Mouse (Mus musculus): ENCODE results near the gene Hoxd11. TPM values are rescaled to one million over a fixed set of nuclear protein-coding genes. Genes with fewer than 3 reads are reported as not detected.

The Hoxd11 gene
- polyA plus RNA-seq, 1 experiment from 2014 or later = not detected

GRCm38 (mm10) chr2:74702820-74703219, 23.5 kb downstream of the Hoxd11 start:
- H3K9ac ChIP-seq (ENCODE audit: low read length) = no peak overlapping the region
- 10% methylated on average over 6 of the region's 6 CpGs for WGBS
- DNase-seq (ENCODE audit: low spot score) (no peak), ATAC-seq (no peak)
- H3K4me1 ChIP-seq (ENCODE audit: control insufficient read depth, insufficient read depth, low read length) = peaks cover 10% of the 10 kb centered on the region; the same call in 1 of the 2 replicates
- no peak overlapping the region for H3K27ac ChIP-seq (ENCODE audit: low read depth, low read length)
- H3K4me3 ChIP-seq (ENCODE audit: low read depth, low read length) = no peak overlapping the region
- no peaks in the 10 kb centered on the region for H3K36me3 ChIP-seq (ENCODE audit: control insufficient read depth, insufficient read depth, low read length)
- no peaks in the 10 kb centered on the region for H3K9me3 ChIP-seq (replicated peaks; ENCODE audit: control insufficient read depth, low read length)
- no peak overlapping the region for H3K4me2 ChIP-seq (ENCODE audit: low read length)
- peaks cover 96% of the 10 kb centered on the region for H3K27me3 ChIP-seq (replicated peaks; ENCODE audit: control insufficient read depth, insufficient read depth, low read length)

GRCm38 (mm10) chr2:74703317-74703716, 24.0 kb downstream of the Hoxd11 start:
- Histone ChIP-seq H3K27me3 (replicated peaks; ENCODE audit: control insufficient read depth, insufficient read depth, low read length) (peaks cover 96% of the 10 kb centered on the region), H3K4me1 (ENCODE audit: control insufficient read depth, insufficient read depth, low read length) (peaks cover 5% of the 10 kb centered on the region; the same call in 1 of the 2 replicates), H3K4me3 (ENCODE audit: low read depth, low read length) (no peak overlapping the region), H3K4me2 (ENCODE audit: low read length) (no peak overlapping the region), H3K27ac (ENCODE audit: low read depth, low read length) (no peak overlapping the region), H3K9ac (ENCODE audit: low read length) (no peak overlapping the region), H3K36me3 (ENCODE audit: control insufficient read depth, insufficient read depth, low read length) (no peaks in the 10 kb centered on the region), H3K9me3 (replicated peaks; ENCODE audit: control insufficient read depth, low read length) (no peaks in the 10 kb centered on the region)
- 2% methylated on average over 10 of the region's 10 CpGs for WGBS
- ATAC-seq (no peak), DNase-seq (ENCODE audit: low spot score) (no peak)

- Histone ChIP-seq H3K27ac (ENCODE audit: low read depth, low read length) (no peak overlapping the region), H3K4me2 (ENCODE audit: low read length) (no peak overlapping the region), H3K4me3 (ENCODE audit: low read depth, low read length) (no peak overlapping the region), H3K4me1 (ENCODE audit: control insufficient read depth, insufficient read depth, low read length) (peaks cover 4% of the 10 kb centered on the region; the same call in 1 of the 2 replicates), H3K9me3 (replicated peaks; ENCODE audit: control insufficient read depth, low read length) (no peaks in the 10 kb centered on the region), H3K36me3 (ENCODE audit: control insufficient read depth, insufficient read depth, low read length) (no peaks in the 10 kb centered on the region), H3K9ac (ENCODE audit: low read length) (no peak overlapping the region), H3K27me3 (replicated peaks; ENCODE audit: control insufficient read depth, insufficient read depth, low read length) (peaks cover 96% of the 10 kb centered on the region)
- no peak for DNase-seq (ENCODE audit: low spot score)
- ATAC-seq = no peak
- under 1% methylated on average over 26 of the region's 26 CpGs for WGBS
Observed at GRCm38 (mm10) chr2:74703720-74704392, 24.5 kb downstream of the Hoxd11 start.

GRCm38 (mm10) chr2:74704393-74704998, 25.1 kb downstream of the Hoxd11 start, which contains the start of gene Hoxd8:
Gene Hoxd8 (plus strand): TSS chr2:74704615.
- Histone ChIP-seq H3K4me2 (ENCODE audit: low read length) (peak within 1 kb of the TSS; percentile 50), H3K9me3 (replicated peaks; ENCODE audit: control insufficient read depth, low read length) (no peaks in the 10 kb centered on the region), H3K27me3 (replicated peaks; ENCODE audit: control insufficient read depth, insufficient read depth, low read length) (peaks cover 96% of the 10 kb centered on the region), H3K36me3 (ENCODE audit: control insufficient read depth, insufficient read depth, low read length) (no peaks in the 10 kb centered on the region), H3K9ac (ENCODE audit: low read length) (peak within 1 kb of the TSS; percentile 25; the same call in 1 of the 2 replicates), H3K4me3 (ENCODE audit: low read depth, low read length) (peak within 1 kb of the TSS; percentile 21), H3K27ac (ENCODE audit: low read depth, low read length) (no peak within 1 kb of the TSS), H3K4me1 (ENCODE audit: control insufficient read depth, insufficient read depth, low read length) (peaks cover 4% of the 10 kb centered on the region; the same call in 1 of the 2 replicates)
- under 1% methylated on average over 50 of the region's 52 CpGs for WGBS
- peak; percentile 22; the same call in 1 of the 2 replicates for ATAC-seq
- no peak for DNase-seq (ENCODE audit: low spot score)

- peak overlapping the region; percentile 50 for H3K4me2 ChIP-seq (ENCODE audit: low read length)
- peaks cover 96% of the 10 kb centered on the region for H3K27me3 ChIP-seq (replicated peaks; ENCODE audit: control insufficient read depth, insufficient read depth, low read length)
- no peak for DNase-seq (ENCODE audit: low spot score)
- H3K4me3 ChIP-seq (ENCODE audit: low read depth, low read length) = peak overlapping the region; percentile 21
- H3K4me1 ChIP-seq (ENCODE audit: control insufficient read depth, insufficient read depth, low read length) = peaks cover 4% of the 10 kb centered on the region; the same call in 1 of the 2 replicates
- peak overlapping the region; percentile 25; the same call in 1 of the 2 replicates for H3K9ac ChIP-seq (ENCODE audit: low read length)
- WGBS = 0% methylated on average over 53 of the region's 66 CpGs
- H3K36me3 ChIP-seq (ENCODE audit: control insufficient read depth, insufficient read depth, low read length) = no peaks in the 10 kb centered on the region
- H3K27ac ChIP-seq (ENCODE audit: low read depth, low read length) = no peak overlapping the region
- H3K9me3 ChIP-seq (replicated peaks; ENCODE audit: control insufficient read depth, low read length) = no peaks in the 10 kb centered on the region
- peak; percentile 26; the same call in 1 of the 2 replicates for ATAC-seq
Observed at GRCm38 (mm10) chr2:74704999-74705466, 25.7 kb downstream of the Hoxd11 start.

- H3K4me2 ChIP-seq (ENCODE audit: low read length) = peak overlapping the region; percentile 50
- under 1% methylated on average over 51 of the region's 85 CpGs for WGBS
- H3K36me3 ChIP-seq (ENCODE audit: control insufficient read depth, insufficient read depth, low read length) = no peaks in the 10 kb centered on the region
- H3K27me3 ChIP-seq (replicated peaks; ENCODE audit: control insufficient read depth, insufficient read depth, low read length) = peaks cover 96% of the 10 kb centered on the region
- peaks cover 4% of the 10 kb centered on the region; the same call in 1 of the 2 replicates for H3K4me1 ChIP-seq (ENCODE audit: control insufficient read depth, insufficient read depth, low read length)
- H3K9me3 ChIP-seq (replicated peaks; ENCODE audit: control insufficient read depth, low read length) = no peaks in the 10 kb centered on the region
- no peak overlapping the region for H3K27ac ChIP-seq (ENCODE audit: low read depth, low read length)
- H3K4me3 ChIP-seq (ENCODE audit: low read depth, low read length) = peak overlapping the region; percentile 21
- ATAC-seq (peak; percentile 55; the same call in 1 of the 2 replicates), DNase-seq (ENCODE audit: low spot score) (no peak)
- H3K9ac ChIP-seq (ENCODE audit: low read length) = no peak overlapping the region
Observed at GRCm38 (mm10) chr2:74705467-74706089, 26.2 kb downstream of the Hoxd11 start.

- H3K9ac ChIP-seq (ENCODE audit: low read length) = no peak overlapping the region
- H3K36me3 ChIP-seq (ENCODE audit: control insufficient read depth, insufficient read depth, low read length) = no peaks in the 10 kb centered on the region
- ATAC-seq (no peak), DNase-seq (ENCODE audit: low spot score) (no peak)
- no peak overlapping the region for H3K4me2 ChIP-seq (ENCODE audit: low read length)
- H3K27me3 ChIP-seq (replicated peaks; ENCODE audit: control insufficient read depth, insufficient read depth, low read length) = peaks cover 94% of the 10 kb centered on the region
- no peak overlapping the region for H3K4me3 ChIP-seq (ENCODE audit: low read depth, low read length)
- no peak overlapping the region for H3K27ac ChIP-seq (ENCODE audit: low read depth, low read length)
- 2% methylated on average over 13 of the region's 13 CpGs for WGBS
- no peaks in the 10 kb centered on the region for H3K9me3 ChIP-seq (replicated peaks; ENCODE audit: control insufficient read depth, low read length)
- H3K4me1 ChIP-seq (ENCODE audit: control insufficient read depth, insufficient read depth, low read length) = peaks cover 4% of the 10 kb centered on the region; the same call in 1 of the 2 replicates
Observed at GRCm38 (mm10) chr2:74706393-74706960, 27.1 kb downstream of the Hoxd11 start.

GRCm38 (mm10) chr2:74707599-74707998, 28.2 kb downstream of the Hoxd11 start:
- Histone ChIP-seq H3K4me2 (ENCODE audit: low read length) (no peak overlapping the region), H3K9me3 (replicated peaks; ENCODE audit: control insufficient read depth, low read length) (no peaks in the 10 kb centered on the region), H3K27ac (ENCODE audit: low read depth, low read length) (no peak overlapping the region), H3K36me3 (ENCODE audit: control insufficient read depth, insufficient read depth, low read length) (no peaks in the 10 kb centered on the region), H3K4me1 (ENCODE audit: control insufficient read depth, insufficient read depth, low read length) (peaks cover 4% of the 10 kb centered on the region; the same call in 1 of the 2 replicates), H3K9ac (ENCODE audit: low read length) (no peak overlapping the region), H3K4me3 (ENCODE audit: low read depth, low read length) (no peak overlapping the region), H3K27me3 (replicated peaks; ENCODE audit: control insufficient read depth, insufficient read depth, low read length) (peaks cover 95% of the 10 kb centered on the region)
- 5% methylated on average over 7 of the region's 7 CpGs for WGBS
- DNase-seq (ENCODE audit: low spot score) = no peak
- no peak for ATAC-seq
